Mouse (Mus musculus): ENCODE measurements at regions not wholly inside any gene's neighbourhood (a gene's known extent, or its start where the extent isn't known, plus 50 kb on each side); places are given as distances from the start of the nearest gene placed in this dataset.

- H3K27me3 ChIP-seq, result no peaks in the 10 kb centered on the region
- no peaks in the 10 kb centered on the region for H3K9me3 ChIP-seq (replicated peaks)
- H3K4me2 ChIP-seq (replicated peaks), result no peak overlapping the region
- H3K27ac ChIP-seq (replicated peaks), result no peak overlapping the region
- no peak overlapping the region for H3K9ac ChIP-seq
- WGBS, result 73% methylated on average over 6 of the region's 6 CpGs
- H3K4me3 ChIP-seq (replicated peaks), result no peak overlapping the region
- H3K36me3 ChIP-seq, result no peaks in the 10 kb centered on the region
- H3K4me1 ChIP-seq, result no peaks in the 10 kb centered on the region
- ATAC-seq (ENCODE audit: insufficient number of reproducible peaks, low FRiP score, low TSS enrichment, low read depth), result no peak
These were observed 114.1 kb upstream of the Btg1 start for GRCm38 (mm10) chr10:96502736-96503135.

- Histone ChIP-seq H3K9ac (no peak overlapping the region), H3K27me3 (no peaks in the 10 kb centered on the region), H3K4me1 (no peaks in the 10 kb centered on the region), H3K4me2 (replicated peaks) (no peak overlapping the region), H3K27ac (replicated peaks) (no peak overlapping the region), H3K4me3 (replicated peaks) (no peak overlapping the region), H3K9me3 (replicated peaks) (no peaks in the 10 kb centered on the region), H3K36me3 (no peaks in the 10 kb centered on the region)
- WGBS, result 68% methylated on average over 8 of the region's 8 CpGs
- ATAC-seq (ENCODE audit: insufficient number of reproducible peaks, low FRiP score, low TSS enrichment, low read depth), result no peak
These were observed 112.5 kb upstream of the Btg1 start for GRCm38 (mm10) chr10:96504340-96504739.

- Histone ChIP-seq H3K27ac (replicated peaks) (no peak overlapping the region), H3K36me3 (no peaks in the 10 kb centered on the region), H3K9me3 (replicated peaks) (no peaks in the 10 kb centered on the region), H3K4me2 (replicated peaks) (no peak overlapping the region), H3K9ac (no peak overlapping the region), H3K4me3 (replicated peaks) (no peak overlapping the region), H3K4me1 (peaks cover 7% of the 10 kb centered on the region; the same call in 1 of the 2 replicates), H3K27me3 (no peaks in the 10 kb centered on the region)
- no peak for ATAC-seq (ENCODE audit: insufficient number of reproducible peaks, low FRiP score, low TSS enrichment, low read depth)
- 68% methylated on average over 10 of the region's 10 CpGs for WGBS
These were observed 101.5 kb upstream of the Btg1 start for GRCm38 (mm10) chr10:96515164-96515922.

- WGBS, result 69% methylated on average over 2 of the region's 2 CpGs
- Histone ChIP-seq H3K27ac (replicated peaks) (no peak overlapping the region), H3K27me3 (no peaks in the 10 kb centered on the region), H3K4me2 (replicated peaks) (no peak overlapping the region), H3K36me3 (no peaks in the 10 kb centered on the region), H3K4me3 (replicated peaks) (no peak overlapping the region), H3K4me1 (peaks cover 7% of the 10 kb centered on the region; the same call in 1 of the 2 replicates), H3K9me3 (replicated peaks) (no peaks in the 10 kb centered on the region), H3K9ac (no peak overlapping the region)
- ATAC-seq (ENCODE audit: insufficient number of reproducible peaks, low FRiP score, low TSS enrichment, low read depth), result no peak
These were observed 100.9 kb upstream of the Btg1 start for GRCm38 (mm10) chr10:96515923-96516258.

GRCm38 (mm10) chr10:96519411-96519810 is 97.4 kb upstream of the Btg1 start:
- H3K4me3 ChIP-seq (replicated peaks), result no peak overlapping the region
- H3K4me1 ChIP-seq, result peaks cover 7% of the 10 kb centered on the region; the same call in 1 of the 2 replicates
- H3K27me3 ChIP-seq, result no peaks in the 10 kb centered on the region
- H3K36me3 ChIP-seq, result no peaks in the 10 kb centered on the region
- H3K27ac ChIP-seq (replicated peaks), result peak overlapping the region; percentile 63; the same call in 1 of the 2 replicates
- no peak overlapping the region for H3K9ac ChIP-seq
- no peak for ATAC-seq (ENCODE audit: insufficient number of reproducible peaks, low FRiP score, low TSS enrichment, low read depth)
- 32% methylated on average over 3 of the region's 3 CpGs for WGBS
- 0 out of 2 replicates have a peak, but pooled peaks cover 4% of the 10 kb centered on the region for H3K9me3 ChIP-seq (replicated peaks)
- H3K4me2 ChIP-seq (replicated peaks), result 0 out of 2 replicates have a peak overlapping the region, but pooled peaks have one; percentile 2

- 73% methylated on average over 8 of the region's 8 CpGs for WGBS
- ATAC-seq (ENCODE audit: insufficient number of reproducible peaks, low FRiP score, low TSS enrichment, low read depth), result no peak; the same call in 1 of the 2 replicates
These were observed 95.6 kb upstream of the Btg1 start for GRCm38 (mm10) chr10:96520995-96521760.

GRCm38 (mm10) chr10:96523967-96524801 is 92.6 kb upstream of the Btg1 start:
- H3K9me3 ChIP-seq (replicated peaks), result 0 out of 2 replicates have a peak, but pooled peaks cover 4% of the 10 kb centered on the region
- no peaks in the 10 kb centered on the region for H3K27me3 ChIP-seq
- H3K4me3 ChIP-seq (replicated peaks), result no peak overlapping the region
- WGBS, result 47% methylated on average over 20 of the region's 20 CpGs
- no peaks in the 10 kb centered on the region for H3K36me3 ChIP-seq
- H3K9ac ChIP-seq, result no peak overlapping the region
- no peak for ATAC-seq (ENCODE audit: insufficient number of reproducible peaks, low FRiP score, low TSS enrichment, low read depth)
- H3K4me2 ChIP-seq (replicated peaks), result no peak overlapping the region
- no peaks in the 10 kb centered on the region for H3K4me1 ChIP-seq
- no peak overlapping the region for H3K27ac ChIP-seq (replicated peaks)

More at GRCm38 (mm10) chr10:96520995-96521760, 95.6 kb upstream of the Btg1 start:
- Histone ChIP-seq H3K27ac (replicated peaks) (no peak overlapping the region), H3K36me3 (no peaks in the 10 kb centered on the region), H3K9me3 (replicated peaks) (0 out of 2 replicates have a peak, but pooled peaks cover 4% of the 10 kb centered on the region), H3K27me3 (no peaks in the 10 kb centered on the region), H3K4me1 (peaks cover 7% of the 10 kb centered on the region; the same call in 1 of the 2 replicates), H3K4me2 (replicated peaks) (no peak overlapping the region), H3K4me3 (replicated peaks) (no peak overlapping the region), H3K9ac (no peak overlapping the region)

GRCm38 (mm10) chr10:96527864-96528263 is 88.9 kb upstream of the Btg1 start:
- 92% methylated on average over 3 of the region's 3 CpGs for WGBS
- ATAC-seq (ENCODE audit: insufficient number of reproducible peaks, low FRiP score, low TSS enrichment, low read depth), result no peak
- H3K9me3 ChIP-seq (replicated peaks), result 0 out of 2 replicates have a peak, but pooled peaks cover 2% of the 10 kb centered on the region
- H3K4me1 ChIP-seq, result no peaks in the 10 kb centered on the region
- H3K27ac ChIP-seq (replicated peaks), result no peak overlapping the region
- no peak overlapping the region for H3K4me3 ChIP-seq (replicated peaks)
- no peaks in the 10 kb centered on the region for H3K36me3 ChIP-seq
- H3K9ac ChIP-seq, result no peak overlapping the region
- no peaks in the 10 kb centered on the region for H3K27me3 ChIP-seq
- no peak overlapping the region for H3K4me2 ChIP-seq (replicated peaks)

- no peaks in the 10 kb centered on the region for H3K36me3 ChIP-seq
- no peaks in the 10 kb centered on the region for H3K9me3 ChIP-seq (replicated peaks)
- no peaks in the 10 kb centered on the region for H3K4me1 ChIP-seq
- WGBS, result 89% methylated on average over 7 of the region's 7 CpGs
- no peak overlapping the region for H3K4me3 ChIP-seq (replicated peaks)
- H3K4me2 ChIP-seq (replicated peaks), result no peak overlapping the region
- no peak overlapping the region for H3K9ac ChIP-seq
- no peaks in the 10 kb centered on the region for H3K27me3 ChIP-seq
- no peak for ATAC-seq (ENCODE audit: insufficient number of reproducible peaks, low FRiP score, low TSS enrichment, low read depth)
- H3K27ac ChIP-seq (replicated peaks), result no peak overlapping the region
These were observed 82.2 kb upstream of the Btg1 start for GRCm38 (mm10) chr10:96534547-96535124.

- H3K36me3 ChIP-seq, result no peaks in the 10 kb centered on the region
- 47% methylated on average over 9 of the region's 9 CpGs for whole genome bisulfite sequencing
- H3K27ac ChIP-seq (replicated peaks), result no peak overlapping the region
- ATAC-seq (ENCODE audit: insufficient number of reproducible peaks, low FRiP score, low TSS enrichment, low read depth), result no peak
- no peak overlapping the region for H3K9ac ChIP-seq
- no peaks in the 10 kb centered on the region for H3K4me1 ChIP-seq
- no peak overlapping the region for H3K4me3 ChIP-seq (replicated peaks)
- H3K9me3 ChIP-seq (replicated peaks), result no peaks in the 10 kb centered on the region
- H3K27me3 ChIP-seq, result no peaks in the 10 kb centered on the region
- H3K4me2 ChIP-seq (replicated peaks), result no peak overlapping the region
These were observed 81.3 kb upstream of the Btg1 start for GRCm38 (mm10) chr10:96535461-96535860.

Measured in embryonic facial prominence, embryonic 15.5 days (tissue).